Mouse (Mus musculus): ENCODE measurements around the gene Slc45a3.

Slc45a3 gene

DNA sequence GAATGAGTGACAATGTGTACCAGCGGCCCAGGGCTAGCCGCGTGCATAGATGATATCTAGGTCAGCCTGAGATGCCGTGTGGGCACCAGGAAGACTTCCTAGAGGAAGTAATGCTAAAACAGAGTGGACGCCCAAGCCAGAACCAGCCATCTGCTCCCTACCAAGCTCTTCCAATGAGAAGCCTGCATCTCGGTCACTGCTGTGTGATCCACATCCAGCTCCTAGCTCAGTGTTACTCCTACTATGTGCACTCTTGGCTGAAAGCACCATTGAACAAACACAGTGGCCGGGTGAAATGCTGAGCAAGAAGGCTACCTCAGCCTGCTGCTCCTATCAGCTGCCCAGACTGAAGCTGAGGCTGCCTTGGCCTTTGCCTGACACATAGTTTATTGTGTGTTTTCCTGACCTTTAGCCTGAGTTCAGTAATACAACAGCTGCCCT lies 29.8 kb downstream of the Slc45a3 start:
- DNase-seq (ENCODE audit: extremely low read depth, insufficient read length, low spot score) = no peak

GRCm38 (mm10) chr1:131993169-131994040 lies 30.6 kb downstream of the Slc45a3 start:
- DNase-seq (ENCODE audit: extremely low read depth, insufficient read length, low spot score) = no peak

GRCm38 (mm10) chr1:131995062-131995461 lies 32.3 kb downstream of the Slc45a3 start:
- no peak for DNase-seq (ENCODE audit: extremely low read depth, insufficient read length, low spot score)

- no peak for DNase-seq (ENCODE audit: extremely low read depth, insufficient read length, low spot score)
Measured at GRCm38 (mm10) chr1:132000506-132000905, 37.7 kb downstream of the Slc45a3 start.

- no peak for DNase-seq (ENCODE audit: extremely low read depth, insufficient read length, low spot score)
Measured at GRCm38 (mm10) chr1:132001880-132002330, 39.1 kb downstream of the Slc45a3 start.

DNA sequence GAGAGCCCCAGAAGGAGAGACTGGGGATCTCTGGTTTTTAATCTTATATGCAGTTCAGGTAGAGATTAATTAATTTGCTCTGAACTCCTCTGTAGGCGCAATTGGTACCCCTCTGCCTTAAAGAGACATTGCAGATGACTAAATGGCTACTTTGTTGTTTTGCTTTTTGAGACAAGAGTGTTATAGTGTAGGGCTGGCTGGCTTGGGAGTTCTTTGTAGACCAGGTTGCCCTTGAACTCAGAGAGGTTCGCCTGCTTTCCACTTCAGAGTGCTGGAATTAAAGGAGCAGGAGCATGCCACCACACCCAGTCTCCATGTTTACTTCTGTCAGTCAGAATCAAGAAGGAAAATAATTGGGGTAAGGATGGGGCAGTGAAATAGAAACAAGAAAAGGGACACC lies 40.3 kb downstream of the Slc45a3 start:
- no peak for DNase-seq (ENCODE audit: extremely low read depth, insufficient read length, low spot score)

- DNase-seq (ENCODE audit: extremely low read depth, insufficient read length, low spot score) = no peak
Measured at GRCm38 (mm10) chr1:132003817-132004216, 41.0 kb downstream of the Slc45a3 start.

GRCm38 (mm10) chr1:132004574-132005180 lies 41.9 kb downstream of the Slc45a3 start:
- no peak for DNase-seq (ENCODE audit: extremely low read depth, insufficient read length, low spot score)

GRCm38 (mm10) chr1:132005466-132005865 lies 42.7 kb downstream of the Slc45a3 start:
- DNase-seq (ENCODE audit: extremely low read depth, insufficient read length, low spot score) = no peak

- DNase-seq (ENCODE audit: extremely low read depth, insufficient read length, low spot score) = peak; percentile 48
Measured at GRCm38 (mm10) chr1:132006046-132006445, 43.3 kb downstream of the Slc45a3 start.

DNA sequence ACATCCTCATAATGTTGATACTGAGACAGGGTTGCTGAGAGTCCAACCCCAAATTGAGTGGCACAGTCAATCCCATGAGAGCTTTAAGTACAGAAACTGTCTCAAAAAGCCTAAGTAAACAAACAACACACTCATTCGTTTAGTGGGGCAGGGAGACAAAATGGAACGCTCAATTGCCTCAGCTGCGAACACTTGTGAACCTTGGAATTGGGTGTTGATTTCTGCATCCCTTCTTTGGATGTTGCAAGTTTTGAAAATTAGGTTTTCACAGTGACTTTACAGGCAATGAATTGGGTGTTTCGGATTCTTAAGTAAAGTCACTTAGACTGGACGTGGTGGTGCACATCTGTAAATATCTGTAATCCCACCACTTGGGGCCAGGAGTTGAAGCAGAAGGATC lies 44.0 kb downstream of the Slc45a3 start:
- DNase-seq (ENCODE audit: extremely low read depth, insufficient read length, low spot score) = no peak

- DNase-seq (ENCODE audit: extremely low read depth, insufficient read length, low spot score) = peak; percentile 94
Measured at GRCm38 (mm10) chr1:132007282-132007815, 44.6 kb downstream of the Slc45a3 start, which contains the start of gene Elk4. Gene Elk4 (plus strand): TSS chr1:132007607.

GRCm38 (mm10) chr1:132007828-132008827 lies 45.4 kb downstream of the Slc45a3 start:
- DNase-seq (ENCODE audit: extremely low read depth, insufficient read length, low spot score) = peak; percentile 92

DNA sequence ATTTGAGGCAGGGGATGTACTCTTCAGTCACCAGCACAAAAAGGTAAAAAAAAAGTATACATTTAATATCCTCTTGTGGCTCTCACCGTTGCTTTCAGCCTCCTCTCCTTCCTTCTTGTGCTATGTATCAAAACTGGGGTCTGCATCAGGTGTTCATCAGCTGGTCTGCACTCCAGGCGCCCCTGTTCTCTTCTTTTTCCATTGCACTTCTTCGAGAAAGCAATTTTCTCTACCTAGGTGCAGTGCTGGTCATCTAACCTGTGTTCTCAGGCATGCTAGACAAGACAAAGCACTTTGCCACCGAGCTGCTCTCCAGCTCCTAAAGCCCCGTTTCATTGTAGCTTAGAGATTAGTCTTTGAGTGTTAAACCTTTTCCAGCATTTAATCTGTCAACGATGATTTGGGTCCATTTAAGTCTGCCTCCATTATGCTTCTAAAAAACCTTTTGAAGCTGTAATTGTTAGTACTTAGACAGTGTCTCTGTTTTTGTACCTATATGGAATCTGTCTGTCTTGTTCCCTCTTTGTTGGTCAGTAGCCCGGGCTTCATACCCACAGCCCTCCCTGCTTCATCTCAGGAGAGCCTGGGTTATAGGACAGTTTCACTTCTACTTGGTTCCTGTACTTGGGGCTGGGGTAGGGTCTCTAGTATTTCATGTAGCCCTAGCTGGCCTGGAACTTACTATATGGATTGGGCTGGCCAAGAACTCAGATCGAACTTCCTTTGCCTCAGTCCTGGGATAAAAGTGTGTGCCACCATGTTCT lies 46.3 kb downstream of the Slc45a3 start:
- no peak for DNase-seq (ENCODE audit: extremely low read depth, insufficient read length, low spot score)

GRCm38 (mm10) chr1:132010632-132011501 lies 48.1 kb downstream of the Slc45a3 start:
- peak; percentile 60 for DNase-seq (ENCODE audit: extremely low read depth, insufficient read length, low spot score)

GRCm38 (mm10) chr1:132011785-132012184 lies 49.0 kb downstream of the Slc45a3 start:
- DNase-seq (ENCODE audit: extremely low read depth, insufficient read length, low spot score) = no peak

GRCm38 (mm10) chr1:132012861-132013260 lies 50.1 kb downstream of the Slc45a3 start:
- DNase-seq (ENCODE audit: extremely low read depth, insufficient read length, low spot score) = no peak

GRCm38 (mm10) chr1:132014800-132015199 lies 52.0 kb downstream of the Slc45a3 start:
- DNase-seq (ENCODE audit: extremely low read depth, insufficient read length, low spot score) = no peak

DNA sequence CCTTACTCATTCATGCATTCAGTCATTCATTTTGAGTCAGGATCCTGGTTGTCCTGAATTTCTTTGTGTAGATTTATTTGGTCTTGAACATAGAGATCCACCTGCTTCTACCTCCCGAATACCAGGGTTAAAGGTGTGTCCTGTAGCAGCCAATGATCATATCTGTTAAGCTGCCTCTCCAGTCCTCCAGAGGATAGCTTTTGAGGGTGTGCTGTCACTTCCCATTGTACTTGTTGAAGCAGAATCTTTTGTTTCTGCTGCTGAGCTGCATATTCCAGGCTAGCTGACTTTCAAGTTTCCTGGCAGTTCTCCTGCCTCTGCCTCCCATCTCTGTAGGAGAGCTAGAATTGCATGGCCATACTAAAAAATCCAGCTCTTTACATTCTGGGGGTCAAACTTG lies 53.9 kb downstream of the Slc45a3 start:
- DNase-seq (ENCODE audit: extremely low read depth, insufficient read length, low spot score) = no peak

All from 3134 (cell line).